In the genomic region with DNA sequence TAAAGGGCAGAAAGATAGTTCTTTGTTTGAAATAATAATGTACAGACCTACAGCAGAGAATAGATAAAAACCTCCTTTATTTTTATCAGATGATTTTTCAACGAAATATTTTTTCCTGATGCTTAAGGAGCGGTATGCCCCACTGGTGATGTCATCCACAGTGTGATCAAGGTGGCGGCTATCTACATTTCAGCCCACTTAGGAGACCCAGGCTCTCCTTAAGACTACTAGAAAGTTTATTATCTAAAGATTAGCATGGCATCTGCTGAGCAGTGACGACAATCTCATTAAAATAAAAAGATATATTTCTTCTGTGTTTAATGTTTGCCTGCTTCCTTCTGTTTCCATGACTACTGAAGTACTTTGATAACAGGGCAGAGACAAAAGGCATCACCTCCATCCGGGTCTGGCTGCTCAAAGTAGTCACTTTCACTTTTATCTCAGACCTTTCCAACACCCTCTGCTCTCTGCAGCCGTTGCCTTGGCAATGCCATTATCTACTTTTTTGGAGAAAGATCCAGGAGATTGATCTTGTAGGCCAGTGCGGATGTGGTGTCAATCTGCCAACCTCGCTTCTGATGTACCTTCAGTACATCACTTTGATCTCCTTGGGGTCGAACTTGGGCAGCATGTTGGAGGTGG, we compare ENCODE assay signal across 1 mouse cellular context.
TF ChIP-seq lines count a peak whose summit lies in the region.

No protein-coding gene starts in this region.

TF ChIP-seq in MEL, 35 proteins besides CTCF, POLR2A, EP300 and RAD21 (continued from another document):
- TF ChIP-seq TCF12 (IDR thresholded peaks at IDR 0.05; ENCODE audit: low read depth, low read length) = no peak
- TF ChIP-seq ZC3H11A (IDR thresholded peaks at IDR 0.05; ENCODE audit: low read depth, low read length) = no peak
- TF ChIP-seq BHLHE40 (IDR thresholded peaks at IDR 0.05; ENCODE audit: borderline replicate concordance, low read depth, low read length) = no peak
- no peak for TF ChIP-seq HCFC1 (IDR thresholded peaks at IDR 0.05; ENCODE audit: low read depth, low read length)
- no peak for TF ChIP-seq MYC (IDR thresholded peaks at IDR 0.05; ENCODE audit: low read depth, low read length)
